Mouse (Mus musculus) spleen, adult 10 weeks (tissue): Measurements from ENCODE around the gene Vmn2r91. TPM values are rescaled to one million over a fixed set of nuclear protein-coding genes. Genes with fewer than 3 reads are reported as not detected.

ENCODE experiments used
- polyA plus RNA-seq: library from polyadenylated mRNA; stranded (reverse); fragments of 350-450 nt; fragmentation: Illumina TruSeq; extraction: RNeasy Lipid Tissue Mini Kit (QIAGEN cat#74804); gene quantifications from one replicate; pipeline ENCODE4 v1.2.3, GENCODE M21; 2015; ENCODE audit warnings: low replicate concordance; ENCODE audit not compliant: insufficient read depth

Gene Vmn2r91
- polyA plus RNA-seq = not detected

GRCm38 (mm10) chr17:18084716-18085115, at the start of gene Vmn2r91:
Gene Vmn2r91 (plus strand): TSS chr17:18085016.

GRCm38 (mm10) chr17:18049124-18049523, 35.7 kb upstream of the Vmn2r91 start, which contains the start of gene Vmn2r124:
Gene Vmn2r124 (plus strand): TSS chr17:18049424.

GRCm38 (mm10) chr17:18151587-18151986, 66.8 kb downstream of the Vmn2r91 start, which contains the start of gene Vmn2r92:
Gene Vmn2r92 (plus strand): TSS chr17:18151887.

Other genes with a start within 250 kb of the Vmn2r91 start
- not detected for gene Has1, start 229.8 kb upstream of the Vmn2r91 start, polyA plus RNA-seq
- 20.3 TPM for gene Fpr1, start 201.1 kb upstream of the Vmn2r91 start, polyA plus RNA-seq
- 15.3 TPM for gene Fpr2, start 197.2 kb upstream of the Vmn2r91 start, polyA plus RNA-seq
- not detected for gene Fpr3, start 197.2 kb upstream of the Vmn2r91 start, polyA plus RNA-seq
- gene Fpr-rs4, start 63.3 kb upstream of the Vmn2r91 start, polyA plus RNA-seq = not detected
- not detected for gene Vmn2r124, start 35.6 kb upstream of the Vmn2r91 start, polyA plus RNA-seq
- gene Vmn2r92, start 66.9 kb downstream of the Vmn2r91 start, polyA plus RNA-seq = not detected
- not detected for gene Vmn2r94, start 192.7 kb downstream of the Vmn2r91 start, polyA plus RNA-seq
- gene Vmn2r93, start 213.1 kb downstream of the Vmn2r91 start, polyA plus RNA-seq = not detected